Mouse (Mus musculus): ENCODE results near the gene Sgpl1. TPM values are rescaled to one million over a fixed set of nuclear protein-coding genes. Genes with fewer than 3 reads are reported as not detected.

Gene Sgpl1
- total and polyA plus RNA-seq, 2 experiments, result 39.9 to 43.7 TPM

GRCm38 (mm10) chr10:61152131-61152530 lies 4.6 kb upstream of the Sgpl1 start:
- Histone ChIP-seq H3K27ac (replicated peaks; ENCODE audit: insufficient read depth, low read depth, low read length) (no peak overlapping the region), H3K79me2 (ENCODE audit: control insufficient read depth, insufficient read depth, low read length) (peaks cover 2% of the 10 kb centered on the region; the same call in 1 of the 2 replicates), H3K36me3 (ENCODE audit: control insufficient read depth, insufficient read depth, low read length) (no peaks in the 10 kb centered on the region), H3K9ac (ENCODE audit: low read depth, low read length) (no peak overlapping the region), H3K4me3 (ENCODE audit: insufficient read depth, low read depth, low read length) (no peak overlapping the region), H3K4me1 (ENCODE audit: control insufficient read depth, insufficient read depth, low read length) (peaks cover 3% of the 10 kb centered on the region; the same call in 1 of the 2 replicates), H3K27me3 (ENCODE audit: control insufficient read depth, insufficient read depth, low read length) (no peaks in the 10 kb centered on the region)
- no peak for DNase-seq (ENCODE audit: extremely low read depth, low read depth, low spot score)
- TF ChIP-seq CTCF (IDR thresholded peaks at IDR 0.05; ENCODE audit: low read depth, low read length), result no peak
- TF ChIP-seq POLR2A (IDR thresholded peaks at IDR 0.05; ENCODE audit: extremely low read depth, insufficient read depth, low read length), result no peak

GRCm38 (mm10) chr10:61150616-61151015 lies 3.1 kb upstream of the Sgpl1 start:
- H3K36me3 ChIP-seq (ENCODE audit: control insufficient read depth, insufficient read depth, low read length), result no peaks in the 10 kb centered on the region
- 69% methylated on average over 6 of the region's 6 CpGs for WGBS
- DNase-seq (ENCODE audit: extremely low read depth, low read depth, low spot score), result no peak
- H3K79me2 ChIP-seq (ENCODE audit: control insufficient read depth, insufficient read depth, low read length), result peaks cover 9% of the 10 kb centered on the region
- H3K9ac ChIP-seq (ENCODE audit: low read depth, low read length), result no peak overlapping the region
- no peaks in the 10 kb centered on the region for H3K27me3 ChIP-seq (ENCODE audit: control insufficient read depth, insufficient read depth, low read length)
- peaks cover 4% of the 10 kb centered on the region for H3K4me1 ChIP-seq (ENCODE audit: control insufficient read depth, insufficient read depth, low read length)
- H3K4me3 ChIP-seq (ENCODE audit: insufficient read depth, low read depth, low read length), result no peak overlapping the region
- TF ChIP-seq POLR2A (IDR thresholded peaks at IDR 0.05; ENCODE audit: extremely low read depth, insufficient read depth, low read length), result no peak
- no peak for TF ChIP-seq CTCF (IDR thresholded peaks at IDR 0.05; ENCODE audit: low read depth, low read length)
- no peak overlapping the region for H3K27ac ChIP-seq (replicated peaks; ENCODE audit: insufficient read depth, low read depth, low read length)

- Histone ChIP-seq H3K27ac (replicated peaks; ENCODE audit: insufficient read depth, low read depth, low read length) (no peak overlapping the region), H3K79me2 (ENCODE audit: control insufficient read depth, insufficient read depth, low read length) (peaks cover 9% of the 10 kb centered on the region), H3K4me3 (ENCODE audit: insufficient read depth, low read depth, low read length) (no peak overlapping the region), H3K4me1 (ENCODE audit: control insufficient read depth, insufficient read depth, low read length) (peaks cover 8% of the 10 kb centered on the region), H3K9ac (ENCODE audit: low read depth, low read length) (no peak overlapping the region), H3K36me3 (ENCODE audit: control insufficient read depth, insufficient read depth, low read length) (no peaks in the 10 kb centered on the region), H3K27me3 (ENCODE audit: control insufficient read depth, insufficient read depth, low read length) (no peaks in the 10 kb centered on the region)
- 84% methylated on average over 3 of the region's 3 CpGs for WGBS
- DNase-seq (ENCODE audit: extremely low read depth, low read depth, low spot score), result no peak
- TF ChIP-seq POLR2A (IDR thresholded peaks at IDR 0.05; ENCODE audit: extremely low read depth, insufficient read depth, low read length), result no peak
- no peak for TF ChIP-seq CTCF (IDR thresholded peaks at IDR 0.05; ENCODE audit: low read depth, low read length)
Observed at GRCm38 (mm10) chr10:61149476-61149875, 2.0 kb upstream of the Sgpl1 start.

- 4% methylated on average over 14 of the region's 14 CpGs for WGBS
- no peak for DNase-seq (ENCODE audit: extremely low read depth, low read depth, low spot score)
- peak overlapping the region; percentile 90 for H3K9ac ChIP-seq (ENCODE audit: low read depth, low read length)
- H3K4me3 ChIP-seq (ENCODE audit: insufficient read depth, low read depth, low read length), result peak overlapping the region; percentile 76
- no peaks in the 10 kb centered on the region for H3K27me3 ChIP-seq (ENCODE audit: control insufficient read depth, insufficient read depth, low read length)
- peaks cover 12% of the 10 kb centered on the region for H3K79me2 ChIP-seq (ENCODE audit: control insufficient read depth, insufficient read depth, low read length)
- H3K27ac ChIP-seq (replicated peaks; ENCODE audit: insufficient read depth, low read depth, low read length), result peak overlapping the region; percentile 86
- peaks cover 10% of the 10 kb centered on the region for H3K4me1 ChIP-seq (ENCODE audit: control insufficient read depth, insufficient read depth, low read length)
- H3K36me3 ChIP-seq (ENCODE audit: control insufficient read depth, insufficient read depth, low read length), result peaks cover 7% of the 10 kb centered on the region
- no peak for TF ChIP-seq CTCF (IDR thresholded peaks at IDR 0.05; ENCODE audit: low read depth, low read length)
- no peak for TF ChIP-seq POLR2A (IDR thresholded peaks at IDR 0.05; ENCODE audit: extremely low read depth, insufficient read depth, low read length)
Observed at GRCm38 (mm10) chr10:61146807-61147156, 721 bp downstream of the Sgpl1 start.

- Histone ChIP-seq H3K36me3 (ENCODE audit: control insufficient read depth, insufficient read depth, low read length) (peaks cover 7% of the 10 kb centered on the region), H3K27ac (replicated peaks; ENCODE audit: insufficient read depth, low read depth, low read length) (no peak overlapping the region; the same call in 1 of the 2 replicates), H3K4me1 (ENCODE audit: control insufficient read depth, insufficient read depth, low read length) (peaks cover 10% of the 10 kb centered on the region), H3K9ac (ENCODE audit: low read depth, low read length) (peak overlapping the region; percentile 90), H3K79me2 (ENCODE audit: control insufficient read depth, insufficient read depth, low read length) (peaks cover 12% of the 10 kb centered on the region), H3K27me3 (ENCODE audit: control insufficient read depth, insufficient read depth, low read length) (no peaks in the 10 kb centered on the region), H3K4me3 (ENCODE audit: insufficient read depth, low read depth, low read length) (peak overlapping the region; percentile 76)
- DNase-seq (ENCODE audit: extremely low read depth, low read depth, low spot score), result peak; percentile 51
- TF ChIP-seq CTCF (IDR thresholded peaks at IDR 0.05; ENCODE audit: low read depth, low read length) (no peak), POLR2A (IDR thresholded peaks at IDR 0.05; ENCODE audit: extremely low read depth, insufficient read depth, low read length) (no peak)
- WGBS, result under 1% methylated on average over 51 of the region's 53 CpGs
Observed at GRCm38 (mm10) chr10:61146119-61146806, 1.2 kb downstream of the Sgpl1 start.

GRCm38 (mm10) chr10:61145766-61146118 lies 1.8 kb downstream of the Sgpl1 start:
- 1% methylated on average over 3 of the region's 3 CpGs for WGBS
- peaks cover 9% of the 10 kb centered on the region for H3K36me3 ChIP-seq (ENCODE audit: control insufficient read depth, insufficient read depth, low read length)

More at GRCm38 (mm10) chr10:61145766-61146118, 1.8 kb downstream of the Sgpl1 start:
- peak overlapping the region; percentile 90; the same call in 1 of the 2 replicates for H3K9ac ChIP-seq (ENCODE audit: low read depth, low read length)
- no peak for TF ChIP-seq POLR2A (IDR thresholded peaks at IDR 0.05; ENCODE audit: extremely low read depth, insufficient read depth, low read length)
- no peak for TF ChIP-seq CTCF (IDR thresholded peaks at IDR 0.05; ENCODE audit: low read depth, low read length)
- H3K79me2 ChIP-seq (ENCODE audit: control insufficient read depth, insufficient read depth, low read length), result peaks cover 12% of the 10 kb centered on the region
- H3K4me3 ChIP-seq (ENCODE audit: insufficient read depth, low read depth, low read length), result peak overlapping the region; percentile 76
- DNase-seq (ENCODE audit: extremely low read depth, low read depth, low spot score), result no peak
- H3K27me3 ChIP-seq (ENCODE audit: control insufficient read depth, insufficient read depth, low read length), result no peaks in the 10 kb centered on the region
- peaks cover 10% of the 10 kb centered on the region for H3K4me1 ChIP-seq (ENCODE audit: control insufficient read depth, insufficient read depth, low read length)
- peak overlapping the region; percentile 22 for H3K27ac ChIP-seq (replicated peaks; ENCODE audit: insufficient read depth, low read depth, low read length)

Measured in liver, adult 2 months (tissue).